Mouse (Mus musculus) bone marrow, adult 2 months (tissue): ENCODE data around the gene Emc4.

Experiments
- CTCF ChIP-seq: fragments of 200-500 bp; IDR thresholded peaks from 2 replicates; pipeline ENCODE4 v1.5.1; 2011; ENCODE audit warnings: low read length, control low read depth; ENCODE audit not compliant: control insufficient read depth, insufficient read depth
- POLR2A ChIP-seq: fragments of 200-500 bp; IDR thresholded peaks from 2 replicates; pipeline ENCODE4 v1.6.1; 2011; ENCODE audit warnings: low read depth, mild to moderate bottlenecking, control low read depth, low read length, borderline replicate concordance; ENCODE audit not compliant: control insufficient read depth

GRCm38 (mm10) chr2:112380131-112380530 lies 12.3 kb upstream of the Emc4 start:
- TF ChIP-seq CTCF (no peak), POLR2A (no peak)
